Mouse (Mus musculus) T-helper 2 cell (primary cell): ENCODE measurements around the gene Dnajb9.
"Not testable (repeated sequence)": the region's sequence is repeated elsewhere in the genome, so short reads cannot be mapped to it uniquely, and the experiment has no call there.

ENCODE experiments used
- in situ Hi-C: fragments of 300-600 bp; cut with MboI, MseI; formaldehyde crosslinking; loops from one replicate; pipeline ENCODE4 v1.15.1; 2025; ENCODE audit warnings: high pct_unique_total_duplicates

Dnajb9 gene

GRCm38 (mm10) chr12:44209824-44210752 is at the start of gene Dnajb9:
TSS of gene Dnajb9 (minus strand) at chr12:44210326.
- in situ Hi-C loops: loop anchor here (5.0 kb wide), 1 partner anchor 57 kb away; no protein-coding TSS in a partner anchor

GRCm38 (mm10) chr12:44248309-44248977 is 38.3 kb upstream of the Dnajb9 start:
- in situ Hi-C loops: no loop called here

GRCm38 (mm10) chr12:44245739-44246138 is 35.6 kb upstream of the Dnajb9 start:
- in situ Hi-C loops: no loop called here

GRCm38 (mm10) chr12:44242407-44242806 is 32.3 kb upstream of the Dnajb9 start:
- in situ Hi-C loops: no loop called here

- in situ Hi-C loops: no loop called here
Observed at GRCm38 (mm10) chr12:44241090-44241489, 31.0 kb upstream of the Dnajb9 start.

- in situ Hi-C loops: no loop called here
Observed at GRCm38 (mm10) chr12:44224650-44225049, 14.5 kb upstream of the Dnajb9 start.

GRCm38 (mm10) chr12:44223044-44223443 is 12.9 kb upstream of the Dnajb9 start:
- in situ Hi-C loops: no loop called here

GRCm38 (mm10) chr12:44221651-44222356 is 11.7 kb upstream of the Dnajb9 start:
- in situ Hi-C loops: no loop called here

- in situ Hi-C loops: not testable (repeated sequence)
Observed at GRCm38 (mm10) chr12:44221070-44221469, 10.9 kb upstream of the Dnajb9 start, which contains the start of gene Pnpla8. TSS of gene Pnpla8 (plus strand) at chr12:44221370.

- in situ Hi-C loops: loop anchor here (5.0 kb wide), 1 partner anchor 56 kb away; no protein-coding TSS in a partner anchor
Observed at GRCm38 (mm10) chr12:44211555-44211954, 1.4 kb upstream of the Dnajb9 start.

- in situ Hi-C loops: no loop called here
Observed at GRCm38 (mm10) chr12:44209141-44209823, 844 bp downstream of the Dnajb9 start.

- in situ Hi-C loops: no loop called here
Observed at GRCm38 (mm10) chr12:44197873-44198525, 12.1 kb downstream of the Dnajb9 start.

- in situ Hi-C loops: no loop called here
Observed at GRCm38 (mm10) chr12:44181081-44181982, 28.8 kb downstream of the Dnajb9 start.

GRCm38 (mm10) chr12:44177038-44177355 is 33.1 kb downstream of the Dnajb9 start:
- in situ Hi-C loops: no loop called here

GRCm38 (mm10) chr12:44176331-44177037 is 33.6 kb downstream of the Dnajb9 start:
- in situ Hi-C loops: no loop called here

- in situ Hi-C loops: no loop called here
Observed at GRCm38 (mm10) chr12:44166949-44167348, 43.2 kb downstream of the Dnajb9 start.

GRCm38 (mm10) chr12:44159349-44159748 is 50.8 kb downstream of the Dnajb9 start:
- in situ Hi-C loops: no loop called here
